Mouse (Mus musculus) hindbrain, embryonic 11.5 days (tissue): ENCODE data around the gene Ccdc146. TPM values are rescaled to one million over a fixed set of nuclear protein-coding genes. Genes with fewer than 3 reads are reported as not detected.

ENCODE experiments used
- ATAC-seq: fragments of 200-750 bp; cut with Nextera tagmentation; 2 replicates; pipeline ENCODE4 v1.8.0; 2017; ENCODE audit warnings: mild to moderate bottlenecking, moderate TSS enrichment, moderate library complexity; ENCODE audit not compliant: low FRiP score
- DNase-seq: peaks from one replicate; pipeline ENCODE4 v3.0.0-alpha.2; 2015; ENCODE audit warnings: low spot score
- H3K27ac ChIP-seq: fragments of 300-500 bp; sonication (generic); 2 replicates; pipeline ENCODE4 v1.5.1; 2014; ENCODE audit warnings: mild to moderate bottlenecking, low read depth, low read length
- H3K27me3 ChIP-seq: fragments of 300-500 bp; sonication (generic); 2 replicates; pipeline ENCODE4 v1.6.1; 2014; ENCODE audit warnings: mild to moderate bottlenecking, low read length, moderate library complexity, mixed read lengths; ENCODE audit not compliant: control insufficient read depth, insufficient read depth
- H3K36me3 ChIP-seq: fragments of 300-500 bp; sonication (generic); 2 replicates; pipeline ENCODE4 v1.6.1; 2014; ENCODE audit warnings: mild to moderate bottlenecking, low read length, moderate library complexity, mixed read lengths; ENCODE audit not compliant: control insufficient read depth, insufficient read depth
- H3K4me1 ChIP-seq: fragments of 300-500 bp; sonication (generic); replicated peaks from 2 replicates; pipeline ENCODE4 v1.6.1; 2014; ENCODE audit warnings: low read length, mixed read lengths; ENCODE audit not compliant: control insufficient read depth, insufficient read depth
- H3K4me2 ChIP-seq: fragments of 300-500 bp; sonication (generic); replicated peaks from 2 replicates; pipeline ENCODE4 v1.6.1; 2014; ENCODE audit warnings: mild to moderate bottlenecking, low read depth, low read length
- H3K4me3 ChIP-seq: fragments of 300-500 bp; sonication (generic); 2 replicates; pipeline ENCODE4 v1.5.1; 2014; ENCODE audit warnings: low read depth, low read length
- H3K9ac ChIP-seq: fragments of 300-500 bp; sonication (generic); 2 replicates; pipeline ENCODE4 v1.6.1; 2014; ENCODE audit warnings: low read depth, low read length
- H3K9me3 ChIP-seq: fragments of 300-500 bp; sonication (generic); 2 replicates; pipeline ENCODE4 v1.6.1; 2016; ENCODE audit warnings: low read length; ENCODE audit not compliant: control insufficient read depth
- WGBS: fragments of 180-500 bp; shearing (Covaris S2); extraction: QIAGEN DNeasy Blood & Tissue Kit; methylation state at CpG from one replicate; pipeline ENCODE4 v1.1.7; 2014; 5-methylcytosine and 5-hydroxymethylcytosine counted together
- polyA plus RNA-seq: library from polyadenylated mRNA; unstranded; fragments of >200 nt; fragmentation: Nextera tagmentation; extraction: Ambion mirVana; gene quantifications from 2 replicates; pipeline ENCODE4 v1.2.1, GENCODE M21; 2014

Ccdc146 gene
- polyA plus RNA-seq, 1 experiment from 2014 or later = 0.88 TPM

DNA sequence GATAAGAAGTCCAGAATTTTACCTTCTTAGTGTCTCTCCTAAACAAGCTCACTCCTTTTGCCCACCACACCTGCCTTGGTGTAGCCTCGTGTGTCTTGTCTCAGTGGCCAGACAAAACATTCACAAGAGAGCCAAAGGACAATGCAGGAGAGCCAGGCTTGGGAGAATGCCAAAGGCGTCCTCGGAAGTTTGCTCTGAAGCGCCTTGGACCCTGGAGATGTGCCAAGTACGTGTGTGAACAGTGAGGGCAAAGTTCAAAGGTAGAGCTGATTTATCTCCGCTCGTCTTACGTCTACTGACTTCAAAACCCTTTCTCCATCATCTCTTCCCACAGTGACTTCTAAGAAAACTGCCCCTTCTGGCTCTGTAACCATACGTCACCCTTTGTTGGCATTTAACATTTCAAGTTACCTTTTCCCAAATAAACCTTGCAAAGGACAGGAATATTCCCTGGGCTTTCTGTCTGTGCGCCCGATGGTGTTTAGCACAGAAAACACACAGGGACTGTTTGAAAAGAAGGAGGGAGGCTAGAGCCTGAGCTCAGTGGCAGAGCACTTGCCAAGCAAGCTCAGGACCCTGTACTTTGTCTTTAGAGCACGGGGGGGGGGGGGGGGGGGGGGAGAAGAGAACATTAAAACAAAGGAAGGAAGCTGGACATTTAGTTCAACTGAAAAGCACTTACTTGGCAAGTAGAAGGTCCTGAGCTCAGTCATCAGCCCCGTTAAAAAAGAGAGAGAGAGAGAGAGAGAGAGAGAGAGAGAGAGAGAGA is 32.7 kb downstream of the Ccdc146 start:
- H3K4me3 ChIP-seq = no peak overlapping the region
- ATAC-seq (no peak), DNase-seq (no peak)

GRCm38 (mm10) chr5:21388855-21389254 is 35.6 kb downstream of the Ccdc146 start:
- no peak overlapping the region for H3K9ac ChIP-seq
- DNase-seq (no peak), ATAC-seq (no peak)
- no peak overlapping the region for H3K27ac ChIP-seq
- H3K36me3 ChIP-seq = no peaks in the 10 kb centered on the region
- no peak overlapping the region for H3K4me3 ChIP-seq
- no peaks in the 10 kb centered on the region for H3K4me1 ChIP-seq
- no peak overlapping the region for H3K4me2 ChIP-seq
- WGBS = 74% methylated on average over 4 of the region's 4 CpGs
- H3K9me3 ChIP-seq = no peaks in the 10 kb centered on the region
- H3K27me3 ChIP-seq = no peaks in the 10 kb centered on the region

More for the DNA sequence above, 32.7 kb downstream of the Ccdc146 start:
- Histone ChIP-seq H3K36me3 (no peaks in the 10 kb centered on the region), H3K27ac (no peak overlapping the region), H3K4me2 (no peak overlapping the region), H3K27me3 (no peaks in the 10 kb centered on the region), H3K9me3 (no peaks in the 10 kb centered on the region), H3K4me1 (no peaks in the 10 kb centered on the region), H3K9ac (no peak overlapping the region)
- WGBS = 70% methylated on average over 12 of the region's 13 CpGs

GRCm38 (mm10) chr5:21387340-21387739 is 37.1 kb downstream of the Ccdc146 start:
- Histone ChIP-seq H3K27ac (no peak overlapping the region), H3K27me3 (no peaks in the 10 kb centered on the region), H3K9ac (no peak overlapping the region), H3K36me3 (no peaks in the 10 kb centered on the region), H3K4me1 (no peaks in the 10 kb centered on the region), H3K9me3 (no peaks in the 10 kb centered on the region), H3K4me2 (no peak overlapping the region), H3K4me3 (no peak overlapping the region)
- ATAC-seq = no peak
- no peak for DNase-seq

GRCm38 (mm10) chr5:21386432-21386831 is 38.0 kb downstream of the Ccdc146 start:
- WGBS = 98% methylated on average over 4 of the region's 4 CpGs
- Histone ChIP-seq H3K9me3 (no peaks in the 10 kb centered on the region), H3K27me3 (no peaks in the 10 kb centered on the region), H3K9ac (no peak overlapping the region), H3K27ac (no peak overlapping the region), H3K4me1 (no peaks in the 10 kb centered on the region), H3K4me2 (no peak overlapping the region), H3K4me3 (no peak overlapping the region), H3K36me3 (no peaks in the 10 kb centered on the region)
- ATAC-seq = no peak
- no peak for DNase-seq

GRCm38 (mm10) chr5:21384976-21385375 is 39.5 kb downstream of the Ccdc146 start:
- Histone ChIP-seq H3K36me3 (no peaks in the 10 kb centered on the region), H3K27ac (no peak overlapping the region), H3K9me3 (no peaks in the 10 kb centered on the region), H3K9ac (no peak overlapping the region), H3K4me3 (no peak overlapping the region), H3K4me1 (no peaks in the 10 kb centered on the region), H3K4me2 (no peak overlapping the region), H3K27me3 (no peaks in the 10 kb centered on the region)
- ATAC-seq (no peak), DNase-seq (no peak)
- 93% methylated on average over 9 of the region's 9 CpGs for WGBS

DNA sequence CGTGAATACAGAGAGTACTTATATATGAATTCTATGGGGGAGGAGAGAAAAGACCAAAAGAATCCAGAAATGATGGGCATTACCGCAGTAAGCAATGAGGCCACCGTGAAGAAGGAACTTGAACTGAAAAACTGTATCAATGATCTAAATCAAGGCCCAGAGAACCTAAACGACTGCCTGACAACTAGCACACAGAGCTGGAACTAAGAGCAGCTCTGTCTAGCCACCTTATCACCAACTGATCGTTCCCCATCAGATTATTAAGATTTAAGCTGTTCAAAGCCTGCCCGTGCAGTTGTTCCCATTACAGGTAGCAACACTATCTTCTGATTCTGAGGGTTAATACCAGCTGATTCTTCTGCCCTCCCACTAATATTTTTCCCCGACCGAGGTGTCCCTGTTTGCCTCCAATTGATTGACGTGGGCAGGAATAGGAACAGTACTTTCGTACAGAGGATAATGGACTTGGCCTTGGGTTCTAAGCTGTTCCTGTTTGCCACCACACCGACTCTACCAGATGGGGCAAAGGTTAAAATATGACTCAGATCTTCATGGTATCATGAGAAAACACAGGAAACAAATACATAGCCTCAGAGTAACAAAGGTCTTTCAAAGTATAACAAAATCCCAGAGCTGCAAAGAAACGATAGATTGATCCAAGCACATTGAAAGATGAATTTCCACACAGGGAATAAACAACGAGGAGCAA is 40.1 kb downstream of the Ccdc146 start:
- ATAC-seq (no peak), DNase-seq (no peak)
- no peak overlapping the region for H3K27ac ChIP-seq
- WGBS = 87% methylated on average over 13 of the region's 13 CpGs
- H3K4me1 ChIP-seq = no peaks in the 10 kb centered on the region
- no peaks in the 10 kb centered on the region for H3K27me3 ChIP-seq
- H3K4me2 ChIP-seq = no peak overlapping the region
- H3K4me3 ChIP-seq = no peak overlapping the region
- no peaks in the 10 kb centered on the region for H3K9me3 ChIP-seq
- H3K36me3 ChIP-seq = no peaks in the 10 kb centered on the region
- no peak overlapping the region for H3K9ac ChIP-seq

- H3K4me2 ChIP-seq = no peak overlapping the region
- no peak overlapping the region for H3K9ac ChIP-seq
- WGBS = 46% methylated on average over 14 of the region's 14 CpGs
- no peaks in the 10 kb centered on the region for H3K27me3 ChIP-seq
- no peak overlapping the region for H3K27ac ChIP-seq
- no peak for DNase-seq
- no peak overlapping the region for H3K4me3 ChIP-seq
- H3K9me3 ChIP-seq = no peaks in the 10 kb centered on the region
- no peak for ATAC-seq
- H3K36me3 ChIP-seq = no peaks in the 10 kb centered on the region
- no peaks in the 10 kb centered on the region for H3K4me1 ChIP-seq
Observed at GRCm38 (mm10) chr5:21383392-21384251, 40.9 kb downstream of the Ccdc146 start.

DNA sequence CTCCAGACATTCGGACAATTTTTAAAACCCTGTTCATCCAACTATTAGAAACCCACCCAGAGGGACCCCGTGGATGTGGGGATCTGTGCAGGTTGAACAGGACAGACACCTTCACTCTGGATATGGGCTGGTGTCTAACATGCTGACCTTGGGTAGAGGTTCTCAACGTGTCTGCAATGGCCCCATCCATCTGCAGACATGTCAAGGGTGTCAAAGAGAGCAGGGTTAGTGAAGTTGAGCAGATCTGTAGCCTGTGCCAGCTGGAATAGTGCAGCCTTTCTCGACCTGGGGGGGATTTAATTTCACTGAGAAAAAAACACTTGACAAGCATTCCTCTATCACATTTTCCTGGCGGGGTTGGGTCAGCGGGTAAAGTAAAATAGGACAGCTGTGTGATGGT is 41.8 kb downstream of the Ccdc146 start:
- no peak overlapping the region for H3K9ac ChIP-seq
- no peak overlapping the region for H3K4me2 ChIP-seq
- H3K4me1 ChIP-seq = no peaks in the 10 kb centered on the region
- no peaks in the 10 kb centered on the region for H3K36me3 ChIP-seq
- ATAC-seq (no peak), DNase-seq (no peak)
- H3K27me3 ChIP-seq = no peaks in the 10 kb centered on the region
- H3K4me3 ChIP-seq = no peak overlapping the region
- H3K9me3 ChIP-seq = no peaks in the 10 kb centered on the region
- 65% methylated on average over 6 of the region's 6 CpGs for WGBS
- no peak overlapping the region for H3K27ac ChIP-seq
